Mouse (Mus musculus): ENCODE measurements around the gene Adck2. TPM values are rescaled to one million over a fixed set of nuclear protein-coding genes. Genes with fewer than 3 reads are reported as not detected.

The Adck2 gene
- 10 to 100 TPM; 30.7 to 35.1 TPM for total RNA-seq (2021)
- long read RNA-seq, experiment 1, transcript Adck2-204 (8 exons, 3,542 nt): major isoform, 25 of 28 reads
- long read RNA-seq, experiment 1, partial matches to known transcripts: 1 of 28 reads
- long read RNA-seq, experiment 1, other reads (novel, unspliced or antisense): 2 of 28 reads
- long read RNA-seq, experiment 2, transcript Adck2-204 (8 exons, 3,542 nt): major isoform, 15 of 16 reads
- long read RNA-seq, experiment 2, partial matches to known transcripts: 1 of 16 reads
- long read RNA-seq, experiment 2, other reads (novel, unspliced or antisense): 0 of 16 reads

DNA sequence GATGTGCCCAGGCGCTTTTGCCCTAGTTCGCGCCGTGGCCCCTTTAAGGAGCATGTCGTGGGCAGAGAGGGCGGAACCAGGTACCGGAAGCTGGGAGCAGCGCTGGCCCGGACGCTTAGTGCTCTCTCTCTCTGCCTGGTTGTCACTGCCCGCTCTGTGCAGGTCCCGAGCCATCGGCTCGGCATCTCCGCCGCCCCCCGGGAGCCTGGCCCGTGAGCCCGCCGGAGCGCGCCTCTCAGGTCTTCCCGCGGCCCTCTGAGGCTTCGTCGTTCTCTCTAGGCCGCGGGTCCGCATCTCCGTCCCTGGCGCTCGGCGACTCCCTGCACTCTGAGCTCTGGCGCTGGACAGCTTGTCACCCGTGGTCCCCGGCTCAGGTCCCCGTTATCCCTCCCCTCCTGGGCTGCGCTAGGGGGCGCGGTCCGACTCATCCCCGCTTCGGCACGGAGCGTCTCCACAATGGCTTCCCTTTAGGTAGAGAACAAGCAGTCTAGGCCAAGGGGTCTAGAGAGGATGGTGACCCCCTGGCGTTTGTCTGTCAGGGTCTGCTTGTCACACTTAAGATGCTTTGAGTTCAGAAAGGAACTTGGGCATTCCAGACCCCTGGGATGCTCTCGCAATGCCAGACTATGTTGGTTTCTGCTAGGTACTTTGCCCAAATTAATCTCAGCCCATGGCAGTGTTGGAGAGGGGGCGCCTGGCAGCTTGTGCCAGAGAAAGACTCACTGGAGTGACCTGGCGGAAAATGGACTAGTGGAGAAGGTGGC lies at the start of gene Adck2:
Gene Adck2 (plus strand): TSS at position 83 of the 764 bp plus-strand sequence.
- DNase-seq (ENCODE audit: low spot score in 2 of 2): peak; percentile 78 to 86

DNA sequence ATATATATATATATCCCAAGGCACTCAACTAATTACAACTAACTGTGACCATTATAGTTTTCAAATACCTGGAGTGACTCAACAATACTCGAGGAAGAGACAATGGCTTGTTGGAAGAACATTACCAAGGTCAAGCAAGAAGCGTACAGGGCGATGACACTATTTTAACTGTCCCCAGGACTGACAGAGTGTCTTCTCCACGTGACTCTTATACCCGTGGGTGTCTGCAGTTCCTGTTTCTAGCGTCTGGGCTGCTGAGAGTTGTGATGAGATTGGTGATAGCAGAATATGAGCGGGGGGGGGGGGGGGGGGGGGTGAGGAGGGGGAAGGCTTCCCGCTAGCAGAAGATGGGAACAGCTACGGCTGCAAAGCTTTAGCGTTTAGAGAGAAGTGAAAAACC lies 46.9 kb upstream of the Adck2 start:
- no peak for DNase-seq (ENCODE audit: low spot score in 2 of 2)

DNA sequence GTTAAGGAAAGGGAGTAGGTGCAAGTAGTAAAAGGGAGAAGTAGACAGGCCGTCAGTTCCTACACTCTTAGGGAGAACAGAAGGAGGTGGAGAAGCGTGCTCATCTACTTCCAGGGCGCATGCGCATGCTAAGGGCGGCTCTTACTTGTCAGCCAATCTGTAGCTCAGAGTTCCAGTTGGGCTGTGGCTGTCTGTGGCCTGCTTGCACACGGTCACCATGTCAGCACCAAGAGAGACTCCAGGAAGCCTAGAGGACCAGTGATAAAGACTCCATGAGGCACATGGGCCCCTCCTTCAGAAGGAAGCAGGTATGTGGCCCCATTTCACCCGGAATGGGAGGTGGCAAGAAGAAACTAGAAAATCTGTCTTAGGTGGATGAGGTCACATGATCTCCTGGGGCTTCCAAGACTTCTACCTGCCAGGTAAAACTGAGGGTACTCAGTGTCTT lies 46.3 kb upstream of the Adck2 start:
- DNase-seq (ENCODE audit: low spot score in 2 of 2): peak; percentile 25 to 40

GRCm38 (mm10) chr6:39527811-39528210 lies 45.9 kb upstream of the Adck2 start:
- DNase-seq (ENCODE audit: low spot score in 2 of 2): no peak

DNA sequence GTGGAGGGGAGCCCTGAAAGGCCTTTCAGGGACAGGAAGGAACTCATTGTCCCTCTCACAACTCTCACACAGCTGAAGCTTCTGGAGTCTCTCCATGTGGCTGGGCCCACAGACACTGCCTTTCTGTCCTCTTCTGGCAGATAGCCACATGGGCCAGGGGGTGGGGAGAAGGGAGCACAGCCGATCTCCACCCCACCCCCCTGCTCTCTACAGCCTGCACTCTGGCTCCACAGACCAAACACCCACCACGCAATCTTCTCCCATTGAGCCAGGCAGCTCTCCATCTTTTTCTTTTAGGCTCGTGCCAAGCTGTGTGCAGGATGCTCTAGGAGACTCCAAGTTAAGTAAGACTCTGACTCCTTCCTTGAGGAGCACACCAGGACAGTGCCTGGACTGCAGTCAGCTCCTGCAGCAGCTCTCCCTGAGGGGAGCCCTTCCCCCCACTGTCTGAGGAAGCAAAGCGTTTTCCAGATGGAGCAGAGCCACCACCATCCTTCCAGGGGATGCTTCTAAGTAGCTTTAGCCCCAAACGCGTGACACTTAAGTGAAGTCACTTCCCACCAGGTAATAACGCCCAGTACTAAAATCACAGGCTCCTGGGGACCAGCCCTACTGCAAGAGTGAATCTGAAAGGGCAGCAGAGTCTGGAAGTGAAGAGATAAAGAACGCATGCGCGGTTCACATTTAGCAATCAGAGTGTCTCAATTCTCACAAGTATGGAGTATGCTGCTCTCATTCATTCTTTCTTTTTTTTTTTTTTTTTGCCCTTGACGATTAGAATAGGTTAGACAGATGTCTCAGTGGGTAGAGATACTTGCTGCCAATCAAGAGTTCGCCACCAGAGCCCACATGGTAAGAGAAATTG lies 44.8 kb upstream of the Adck2 start:
- DNase-seq (ENCODE audit: low spot score in 2 of 2): peak; percentile 65 to 70

GRCm38 (mm10) chr6:39534944-39535343 lies 38.7 kb upstream of the Adck2 start:
- no peak for DNase-seq (ENCODE audit: low spot score in 2 of 2)

GRCm38 (mm10) chr6:39536621-39537020 lies 37.1 kb upstream of the Adck2 start:
- no peak for DNase-seq (ENCODE audit: low spot score in 2 of 2)

DNA sequence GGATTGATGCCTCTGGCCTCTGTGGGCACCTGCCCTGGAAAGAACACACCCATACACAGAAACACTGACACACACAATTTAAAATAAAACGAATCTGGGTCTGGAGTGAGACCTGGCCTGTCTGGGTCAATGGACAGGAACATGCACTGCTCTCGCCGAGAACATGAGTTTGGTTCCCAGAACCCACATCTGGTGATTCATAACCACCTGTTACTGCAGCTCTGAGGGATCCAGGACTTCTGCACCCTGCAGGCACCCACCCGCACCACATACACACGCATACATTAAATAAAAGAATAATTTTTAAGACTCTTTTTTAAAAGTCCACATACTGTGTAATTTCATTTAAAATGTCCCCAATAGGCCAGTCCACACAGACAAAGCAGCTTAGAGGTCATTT lies 36.4 kb upstream of the Adck2 start:
- DNase-seq (ENCODE audit: low spot score in 2 of 2): no peak

DNA sequence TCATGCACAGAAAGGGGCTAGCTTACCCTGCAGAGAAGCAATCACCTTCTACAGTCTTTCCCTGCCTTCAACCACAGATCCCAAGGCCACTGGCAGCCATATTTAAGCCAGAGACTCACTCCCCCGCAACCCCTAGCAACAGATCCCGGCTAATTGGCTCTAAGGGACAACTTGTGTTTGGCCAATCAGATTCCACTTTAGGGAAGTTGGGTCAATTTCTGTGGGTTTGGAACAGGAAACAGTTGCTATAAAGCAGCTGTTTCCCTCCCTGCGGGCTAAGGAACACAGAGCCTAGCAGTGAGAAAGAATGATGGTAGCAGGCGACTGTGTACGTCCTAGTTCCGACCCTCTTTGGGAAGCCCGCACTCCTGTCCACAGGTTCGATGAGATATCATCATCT lies 35.4 kb upstream of the Adck2 start:
- DNase-seq (ENCODE audit: low spot score in 2 of 2): no peak

GRCm38 (mm10) chr6:39539679-39540155 lies 34.0 kb upstream of the Adck2 start:
- no peak for DNase-seq (ENCODE audit: low spot score in 2 of 2)

DNA sequence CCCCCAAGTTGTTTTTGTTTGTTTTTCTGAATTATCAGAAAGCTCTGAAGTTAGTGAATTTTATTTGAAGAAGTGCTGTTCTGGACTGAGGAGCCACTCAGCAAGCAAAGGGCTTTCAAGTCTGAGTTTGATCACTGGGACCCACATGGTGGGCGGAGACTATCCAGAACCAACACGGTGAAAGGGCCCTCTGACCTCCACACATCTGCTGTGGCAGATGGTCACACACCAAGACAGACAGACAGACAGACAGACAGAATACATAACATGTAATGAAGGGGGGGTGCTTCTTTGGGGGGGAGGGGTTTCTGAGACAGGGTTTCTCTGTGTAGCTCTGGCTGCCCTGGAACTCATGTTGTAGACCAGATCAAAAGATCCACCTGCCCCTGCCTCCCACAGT lies 33.1 kb upstream of the Adck2 start:
- no peak for DNase-seq (ENCODE audit: low spot score in 2 of 2)

- DNase-seq (ENCODE audit: low spot score in 2 of 2): peak in 1 of 2 experiments; percentile 41
These were observed 30.8 kb upstream of the Adck2 start for GRCm38 (mm10) chr6:39542631-39543597.

DNA sequence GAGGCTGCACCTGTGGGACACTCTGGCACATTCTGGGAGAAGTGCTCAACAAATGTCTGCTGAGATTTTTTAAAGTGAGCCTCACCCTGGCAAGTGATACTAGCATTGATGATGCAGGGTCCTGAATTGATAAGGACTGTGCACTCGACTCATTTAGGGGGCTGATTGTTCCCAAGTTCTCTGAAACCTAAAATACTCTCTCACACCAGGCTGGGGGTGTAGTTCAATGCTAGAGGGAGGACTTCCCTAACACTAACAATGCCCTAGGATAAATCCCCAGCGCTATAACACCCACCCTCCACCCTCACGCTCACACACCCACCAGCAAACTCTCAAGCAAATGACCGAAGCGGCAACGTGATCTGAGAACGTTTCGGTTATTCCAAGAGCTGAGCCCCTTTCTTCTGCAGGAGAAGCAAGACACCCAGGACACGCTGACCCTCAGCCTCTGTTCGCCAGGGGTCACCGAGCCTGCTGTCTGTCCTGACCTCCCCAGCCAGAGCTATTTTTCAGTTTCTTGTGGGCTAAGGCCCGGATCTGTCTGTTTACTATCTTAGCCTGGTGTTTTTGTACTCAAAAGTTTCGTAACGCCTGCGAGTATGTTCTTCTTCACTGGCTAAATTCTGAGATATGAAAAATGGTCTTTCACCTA lies 29.8 kb upstream of the Adck2 start:
- no peak for DNase-seq (ENCODE audit: low spot score in 2 of 2)

DNA sequence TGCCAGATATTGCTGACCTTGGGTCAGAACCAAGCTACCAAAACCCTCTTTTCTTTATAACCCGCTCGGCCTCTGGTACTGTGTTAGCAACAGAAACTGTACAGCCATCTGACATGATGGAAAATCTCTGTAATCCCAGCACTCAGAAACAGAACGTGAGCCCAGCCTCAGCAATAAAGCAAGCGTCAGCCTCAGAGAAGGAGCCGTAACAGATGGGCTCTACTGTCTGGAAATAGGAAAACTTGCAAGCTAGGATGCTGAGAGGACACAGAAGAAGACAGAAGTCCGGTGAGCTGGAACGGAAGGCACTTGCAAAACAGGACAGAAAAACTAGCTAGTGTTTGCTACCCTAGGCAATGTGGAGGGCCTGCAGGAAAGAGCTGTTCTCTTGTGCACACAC lies 28.2 kb upstream of the Adck2 start:
- DNase-seq (ENCODE audit: low spot score in 2 of 2): no peak

DNA sequence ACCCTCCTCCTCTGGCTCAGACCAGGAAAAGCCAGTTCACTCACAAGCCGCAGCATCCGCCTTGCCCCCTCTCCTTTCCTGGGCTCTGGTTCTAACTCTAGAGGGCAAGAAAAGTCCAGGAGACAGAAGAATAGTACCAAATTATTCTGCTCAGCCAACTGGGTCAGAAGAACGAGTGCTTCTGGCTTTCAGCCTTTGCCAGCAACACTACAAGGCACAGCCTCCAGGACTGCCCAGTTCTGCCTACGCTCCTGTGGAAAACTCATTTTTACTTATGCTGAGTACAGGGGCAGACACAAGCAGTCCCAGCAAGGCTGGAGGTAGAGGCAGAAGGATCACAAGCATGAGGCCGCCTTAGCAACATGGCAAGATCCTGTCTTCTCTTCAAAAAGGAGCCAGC lies 25.6 kb upstream of the Adck2 start:
- DNase-seq (ENCODE audit: low spot score in 2 of 2): peak in 1 of 2 experiments; percentile 40

DNA sequence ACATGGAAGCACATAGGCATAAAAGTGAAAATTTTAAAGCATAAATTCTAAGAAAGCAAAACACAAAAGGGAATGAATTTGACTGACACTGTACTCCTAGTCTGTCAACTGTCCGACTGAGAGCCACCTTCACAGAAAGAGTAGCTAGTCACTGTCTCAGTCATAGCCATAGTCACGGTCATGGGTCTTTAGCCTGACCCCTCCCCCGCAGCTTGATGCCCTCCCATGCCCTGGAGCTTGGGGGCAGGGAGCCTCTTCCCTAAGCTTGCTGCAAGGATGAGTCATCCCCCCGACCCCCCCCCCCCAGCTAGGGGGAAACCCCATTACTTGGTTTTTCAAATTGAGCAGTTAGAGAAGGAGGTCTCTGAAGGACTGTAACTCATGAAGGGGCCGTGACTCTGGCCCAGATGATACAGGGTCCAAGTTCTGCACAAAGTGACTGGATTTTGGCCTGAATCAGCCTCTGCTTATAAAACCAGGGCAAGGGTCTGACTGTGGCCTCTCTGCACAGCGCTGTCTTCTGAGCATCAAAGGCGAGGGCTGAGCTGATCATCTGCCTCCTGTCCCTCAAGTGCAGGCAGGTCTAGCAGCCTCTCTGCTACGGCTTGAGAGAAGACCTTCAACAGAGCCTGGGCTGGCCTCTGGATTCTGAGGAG lies 21.6 kb upstream of the Adck2 start:
- DNase-seq (ENCODE audit: low spot score in 2 of 2): no peak

- no peak for DNase-seq (ENCODE audit: low spot score in 2 of 2)
These were observed 18.6 kb upstream of the Adck2 start for GRCm38 (mm10) chr6:39554888-39555647.

GRCm38 (mm10) chr6:39555648-39555945 lies 18.1 kb upstream of the Adck2 start:
- no peak for DNase-seq (ENCODE audit: low spot score in 2 of 2)

Data from left cerebral cortex, adult 18-20 months (tissue).